Mouse (Mus musculus) neural tube, embryonic 15.5 days (tissue): ENCODE data around the gene Pex14. TPM values are rescaled to one million over a fixed set of nuclear protein-coding genes. Genes with fewer than 3 reads are reported as not detected.

Experiments
- ATAC-seq: fragments of 200-750 bp; cut with Nextera tagmentation; 2 replicates; pipeline ENCODE4 v1.8.0; 2017; ENCODE audit warnings: mild to moderate bottlenecking, moderate TSS enrichment, moderate library complexity; ENCODE audit not compliant: low FRiP score
- H3K27ac ChIP-seq: fragments of 300-500 bp; sonication (generic); replicated peaks from 2 replicates; pipeline ENCODE4 v1.5.1; 2015; ENCODE audit warnings: mild to moderate bottlenecking, inconsistent platforms
- H3K27me3 ChIP-seq: fragments of 300-500 bp; sonication (generic); replicated peaks from 2 replicates; pipeline ENCODE4 v1.6.1; 2015; ENCODE audit warnings: inconsistent platforms
- H3K36me3 ChIP-seq: fragments of 300-500 bp; sonication (generic); 2 replicates; pipeline ENCODE4 v1.6.1; 2015; ENCODE audit warnings: inconsistent platforms
- H3K4me1 ChIP-seq: fragments of 300-500 bp; sonication (generic); 2 replicates; pipeline ENCODE4 v1.6.1; 2015; ENCODE audit warnings: inconsistent platforms
- H3K4me2 ChIP-seq: fragments of 300-500 bp; sonication (generic); 2 replicates; pipeline ENCODE4 v1.6.1; 2015; ENCODE audit warnings: inconsistent platforms, mild to moderate bottlenecking, moderate library complexity
- H3K4me3 ChIP-seq: fragments of 300-500 bp; sonication (generic); replicated peaks from 2 replicates; pipeline ENCODE4 v1.5.1; 2015; ENCODE audit warnings: mild to moderate bottlenecking, inconsistent platforms
- H3K9ac ChIP-seq: fragments of 300-500 bp; sonication (generic); replicated peaks from 2 replicates; pipeline ENCODE4 v1.6.1; 2015; ENCODE audit warnings: mild to moderate bottlenecking, inconsistent platforms
- H3K9me3 ChIP-seq: fragments of 300-500 bp; sonication (generic); replicated peaks from 2 replicates; pipeline ENCODE4 v1.6.1; 2016; ENCODE audit warnings: inconsistent platforms
- WGBS: fragments of 180-500 bp; shearing (Covaris S2); methylation state at CpG from one replicate; pipeline ENCODE4 v1.1.7; 2015; ENCODE audit warnings: mixed read lengths; 5-methylcytosine and 5-hydroxymethylcytosine counted together
- polyA plus RNA-seq: library from polyadenylated mRNA; unstranded; fragments of >200 nt; fragmentation: Nextera tagmentation; extraction: Ambion mirVana; gene quantifications from 2 replicates; pipeline ENCODE4 v1.2.1, GENCODE M21; 2015

Pex14 gene
- polyA plus RNA-seq, 1 experiment from 2014 or later = 60.0 TPM

- Histone ChIP-seq H3K27ac (no peak overlapping the region), H3K4me1 (peaks cover 25% of the 10 kb centered on the region), H3K9me3 (no peaks in the 10 kb centered on the region), H3K4me2 (peak overlapping the region; percentile 96), H3K27me3 (no peaks in the 10 kb centered on the region), H3K9ac (peak overlapping the region; percentile 94), H3K36me3 (no peaks in the 10 kb centered on the region; the same call in 1 of the 2 replicates), H3K4me3 (peak overlapping the region; percentile 94)
- no peak for ATAC-seq
- WGBS = 25% methylated on average over 11 of the region's 11 CpGs
Observed at GRCm38 (mm10) chr4:149098571-149098970, 1.1 kb downstream of the Pex14 start.

GRCm38 (mm10) chr4:149097956-149098355, 1.7 kb downstream of the Pex14 start:
- 85% methylated on average over 3 of the region's 3 CpGs for WGBS
- no peak overlapping the region for H3K9ac ChIP-seq
- H3K9me3 ChIP-seq = no peaks in the 10 kb centered on the region
- H3K4me3 ChIP-seq = peak overlapping the region; percentile 94; the same call in 1 of the 2 replicates
- no peak for ATAC-seq
- no peaks in the 10 kb centered on the region; the same call in 1 of the 2 replicates for H3K36me3 ChIP-seq
- H3K27ac ChIP-seq = no peak overlapping the region
- no peaks in the 10 kb centered on the region for H3K27me3 ChIP-seq
- H3K4me2 ChIP-seq = peak overlapping the region; percentile 96
- peaks cover 25% of the 10 kb centered on the region for H3K4me1 ChIP-seq

- ATAC-seq = no peak
- H3K9ac ChIP-seq = no peak overlapping the region
Observed at GRCm38 (mm10) chr4:149091364-149091763, 8.3 kb downstream of the Pex14 start.

GRCm38 (mm10) chr4:149085381-149085780, 14.3 kb downstream of the Pex14 start:
- no peaks in the 10 kb centered on the region for H3K36me3 ChIP-seq
- no peak overlapping the region for H3K27ac ChIP-seq
- H3K4me2 ChIP-seq = no peak overlapping the region
- H3K4me3 ChIP-seq = no peak overlapping the region
- no peaks in the 10 kb centered on the region for H3K27me3 ChIP-seq
- WGBS = 90% methylated on average over 5 of the region's 5 CpGs
- H3K4me1 ChIP-seq = 0 out of 2 replicates have a peak, but pooled peaks cover 7% of the 10 kb centered on the region
- no peak for ATAC-seq
- no peak overlapping the region for H3K9ac ChIP-seq
- H3K9me3 ChIP-seq = no peaks in the 10 kb centered on the region

More at GRCm38 (mm10) chr4:149091364-149091763, 8.3 kb downstream of the Pex14 start:
- Histone ChIP-seq H3K4me3 (no peak overlapping the region), H3K9me3 (no peaks in the 10 kb centered on the region), H3K27ac (no peak overlapping the region), H3K36me3 (peaks cover 4% of the 10 kb centered on the region; the same call in 1 of the 2 replicates), H3K4me2 (no peak overlapping the region), H3K27me3 (no peaks in the 10 kb centered on the region), H3K4me1 (peaks cover 5% of the 10 kb centered on the region; the same call in 1 of the 2 replicates)
- WGBS = 89% methylated on average over 8 of the region's 8 CpGs

GRCm38 (mm10) chr4:149081528-149081927, 18.1 kb downstream of the Pex14 start:
- no peak for ATAC-seq
- Histone ChIP-seq H3K9me3 (no peaks in the 10 kb centered on the region), H3K4me2 (no peak overlapping the region), H3K9ac (no peak overlapping the region), H3K4me3 (no peak overlapping the region), H3K27ac (no peak overlapping the region), H3K27me3 (no peaks in the 10 kb centered on the region), H3K36me3 (no peaks in the 10 kb centered on the region), H3K4me1 (0 out of 2 replicates have a peak, but pooled peaks cover 10% of the 10 kb centered on the region)
- WGBS = 68% methylated on average over 17 of the region's 17 CpGs

- Histone ChIP-seq H3K9me3 (no peaks in the 10 kb centered on the region), H3K4me3 (no peak overlapping the region), H3K9ac (no peak overlapping the region), H3K4me1 (peaks cover 22% of the 10 kb centered on the region), H3K27ac (no peak overlapping the region), H3K36me3 (no peaks in the 10 kb centered on the region), H3K4me2 (no peak overlapping the region), H3K27me3 (no peaks in the 10 kb centered on the region)
- ATAC-seq = no peak
- 94% methylated on average over 8 of the region's 8 CpGs for WGBS
Observed at GRCm38 (mm10) chr4:149080111-149080510, 19.6 kb downstream of the Pex14 start.

- no peak overlapping the region for H3K4me3 ChIP-seq
- no peak for ATAC-seq
- no peaks in the 10 kb centered on the region for H3K27me3 ChIP-seq
- no peak overlapping the region for H3K4me2 ChIP-seq
- H3K9me3 ChIP-seq = no peaks in the 10 kb centered on the region
- 90% methylated on average over 6 of the region's 6 CpGs for WGBS
- H3K27ac ChIP-seq = no peak overlapping the region
- no peak overlapping the region for H3K9ac ChIP-seq
- H3K36me3 ChIP-seq = no peaks in the 10 kb centered on the region
- H3K4me1 ChIP-seq = peaks cover 27% of the 10 kb centered on the region
Observed at GRCm38 (mm10) chr4:149079629-149080028, 20.0 kb downstream of the Pex14 start.

GRCm38 (mm10) chr4:149078261-149078660, 21.4 kb downstream of the Pex14 start:
- 55% methylated on average over 4 of the region's 4 CpGs for WGBS
- peaks cover 34% of the 10 kb centered on the region for H3K4me1 ChIP-seq
- ATAC-seq = no peak

GRCm38 (mm10) chr4:149075871-149076575, 23.7 kb downstream of the Pex14 start:
- no peaks in the 10 kb centered on the region for H3K9me3 ChIP-seq
- WGBS = 23% methylated on average over 10 of the region's 10 CpGs
- no peaks in the 10 kb centered on the region for H3K36me3 ChIP-seq
- H3K4me1 ChIP-seq = peaks cover 27% of the 10 kb centered on the region
- H3K9ac ChIP-seq = no peak overlapping the region
- peak; percentile 72 for ATAC-seq
- no peaks in the 10 kb centered on the region for H3K27me3 ChIP-seq
- peak overlapping the region; percentile 45; the same call in 1 of the 2 replicates for H3K27ac ChIP-seq
- no peak overlapping the region for H3K4me3 ChIP-seq
- no peak overlapping the region for H3K4me2 ChIP-seq

More at GRCm38 (mm10) chr4:149078261-149078660, 21.4 kb downstream of the Pex14 start:
- no peaks in the 10 kb centered on the region for H3K36me3 ChIP-seq
- H3K4me2 ChIP-seq = no peak overlapping the region
- no peaks in the 10 kb centered on the region for H3K9me3 ChIP-seq
- H3K27ac ChIP-seq = no peak overlapping the region
- H3K4me3 ChIP-seq = no peak overlapping the region
- no peaks in the 10 kb centered on the region for H3K27me3 ChIP-seq
- H3K9ac ChIP-seq = no peak overlapping the region

- H3K4me1 ChIP-seq = peaks cover 31% of the 10 kb centered on the region
- no peak overlapping the region for H3K4me3 ChIP-seq
- no peak overlapping the region for H3K9ac ChIP-seq
- H3K4me2 ChIP-seq = no peak overlapping the region
- no peaks in the 10 kb centered on the region for H3K36me3 ChIP-seq
- peak overlapping the region; percentile 68 for H3K27ac ChIP-seq
- 95% methylated on average over 13 of the region's 13 CpGs for WGBS
- no peaks in the 10 kb centered on the region for H3K9me3 ChIP-seq
- no peaks in the 10 kb centered on the region for H3K27me3 ChIP-seq
- ATAC-seq = no peak
Observed at GRCm38 (mm10) chr4:149075073-149075472, 24.6 kb downstream of the Pex14 start.

- Histone ChIP-seq H3K4me1 (peaks cover 55% of the 10 kb centered on the region), H3K4me3 (no peak overlapping the region), H3K9ac (0 out of 2 replicates have a peak overlapping the region, but pooled peaks have one; percentile 17), H3K36me3 (no peaks in the 10 kb centered on the region), H3K27ac (peak overlapping the region; percentile 51; the same call in 1 of the 2 replicates), H3K9me3 (no peaks in the 10 kb centered on the region), H3K27me3 (no peaks in the 10 kb centered on the region), H3K4me2 (no peak overlapping the region)
- ATAC-seq = peak; percentile 77; the same call in 1 of the 2 replicates
- 76% methylated on average over 22 of the region's 22 CpGs for whole genome bisulfite sequencing
Observed at GRCm38 (mm10) chr4:149066672-149067551, 32.8 kb downstream of the Pex14 start.
